Mouse (Mus musculus) ES-Bruce4 (cell line): Measurements from ENCODE around the gene Tnks2. TPM values are rescaled to one million over a fixed set of nuclear protein-coding genes. Genes with fewer than 3 reads are reported as not detected.

ENCODE experiments used
- H3K27ac ChIP-seq: 2 replicates; pipeline ENCODE4 v1.5.1; 2012; ENCODE audit warnings: low read length, inconsistent platforms; ENCODE audit not compliant: insufficient read depth
- H3K27me3 ChIP-seq: 2 replicates; pipeline ENCODE4 v1.6.1; 2012; ENCODE audit warnings: mild to moderate bottlenecking, low read length, inconsistent platforms; ENCODE audit not compliant: control insufficient read depth, poor library complexity, insufficient read depth, severe bottlenecking
- H3K36me3 ChIP-seq: 2 replicates; pipeline ENCODE4 v1.6.1; 2012; ENCODE audit warnings: inconsistent platforms, mild to moderate bottlenecking, low read length, moderate library complexity; ENCODE audit not compliant: control insufficient read depth, poor library complexity, insufficient read depth, severe bottlenecking
- H3K4me1 ChIP-seq: one replicate; pipeline ENCODE4 v1.8.1; 2011; ENCODE audit warnings: low read length; ENCODE audit not compliant: control insufficient read depth, insufficient read depth
- H3K4me3 ChIP-seq: 2 replicates; pipeline ENCODE4 v1.5.1; 2011; ENCODE audit warnings: low read depth, mild to moderate bottlenecking, low read length
- H3K9ac ChIP-seq: 2 replicates; pipeline ENCODE4 v1.6.1; 2012; ENCODE audit warnings: low read depth, mild to moderate bottlenecking, inconsistent platforms; ENCODE audit not compliant: poor library complexity, severe bottlenecking
- H3K9me3 ChIP-seq: replicated peaks from 2 replicates; pipeline ENCODE4 v1.6.1; 2012; ENCODE audit warnings: mild to moderate bottlenecking, low read length, inconsistent platforms; ENCODE audit not compliant: control insufficient read depth, poor library complexity, insufficient read depth, severe bottlenecking
- CTCF ChIP-seq: IDR thresholded peaks from one replicate; pipeline ENCODE4 v1.8.1; 2011; ENCODE audit warnings: low read depth, low read length
- EP300 ChIP-seq: IDR thresholded peaks from 2 replicates; pipeline ENCODE4 v1.6.1; 2011; ENCODE audit warnings: low read depth, low read length; ENCODE audit not compliant: insufficient read depth
- POLR2A ChIP-seq: IDR thresholded peaks from one replicate; pipeline ENCODE4 v1.8.1; 2011; ENCODE audit warnings: low read length; ENCODE audit not compliant: insufficient read depth
- polyA plus RNA-seq: library from polyadenylated mRNA; stranded (reverse); fragments of >200 nt; gene quantifications from 2 replicates; pipeline ENCODE4 v1.2.4, GENCODE M21; 2011; ENCODE audit warnings: low read depth; ENCODE audit not compliant: missing spikeins, insufficient read depth, insufficient read length

The Tnks2 gene
- polyA plus RNA-seq, 1 experiment, result 415 TPM

DNA sequence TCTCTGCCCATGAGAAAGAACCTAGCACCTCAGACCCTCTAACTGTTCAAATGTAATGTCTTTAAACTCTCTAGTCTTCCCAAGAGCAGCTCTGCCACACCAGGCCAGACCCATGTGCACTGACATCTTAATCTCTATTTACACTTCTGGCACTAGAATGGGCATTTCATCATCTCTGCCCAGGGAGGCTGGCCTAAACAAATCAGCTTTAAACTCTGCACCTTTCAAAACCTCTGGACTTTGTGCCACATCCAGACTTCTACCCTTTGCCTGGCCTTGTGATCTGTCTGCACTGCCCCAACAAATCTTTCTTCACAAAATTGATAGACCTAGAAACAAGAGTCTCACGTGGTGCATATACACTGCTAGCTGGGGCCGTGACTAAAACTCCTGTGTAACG is 38.8 kb upstream of the Tnks2 start:
- Histone ChIP-seq H3K4me1 (no peaks in the 10 kb centered on the region), H3K27ac (no peak overlapping the region), H3K9me3 (no peaks in the 10 kb centered on the region), H3K4me3 (no peak overlapping the region), H3K36me3 (no peaks in the 10 kb centered on the region), H3K27me3 (no peaks in the 10 kb centered on the region; the same call in 1 of the 2 replicates), H3K9ac (no peak overlapping the region)
- TF ChIP-seq POLR2A, result no peak
- no peak for TF ChIP-seq CTCF
- no peak for TF ChIP-seq EP300

DNA sequence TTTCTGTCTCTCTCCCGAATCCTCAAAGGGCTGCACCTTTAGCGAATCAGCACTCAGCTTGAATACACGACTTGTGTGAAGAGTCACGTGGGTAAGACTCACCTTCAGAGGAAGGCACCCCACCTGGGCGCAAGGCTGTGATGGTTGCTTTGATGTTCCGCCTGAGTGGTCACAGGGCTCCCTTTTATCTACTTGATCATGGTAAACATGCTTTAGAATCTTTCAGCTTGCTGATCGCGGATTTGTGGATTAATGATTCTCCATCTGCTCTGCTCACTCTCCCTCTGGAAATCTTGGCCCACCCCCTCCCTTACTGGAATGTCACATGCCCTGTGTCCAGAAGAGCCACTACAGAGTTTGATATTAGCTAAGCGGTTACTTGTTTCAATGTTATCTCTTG is 37.1 kb upstream of the Tnks2 start:
- no peak overlapping the region for H3K4me3 ChIP-seq
- H3K27me3 ChIP-seq, result no peaks in the 10 kb centered on the region; the same call in 1 of the 2 replicates
- no peaks in the 10 kb centered on the region for H3K4me1 ChIP-seq
- H3K9ac ChIP-seq, result no peak overlapping the region
- H3K9me3 ChIP-seq, result no peaks in the 10 kb centered on the region
- no peaks in the 10 kb centered on the region for H3K36me3 ChIP-seq
- no peak overlapping the region for H3K27ac ChIP-seq
- TF ChIP-seq EP300, result no peak
- TF ChIP-seq POLR2A, result no peak
- no peak for TF ChIP-seq CTCF

DNA sequence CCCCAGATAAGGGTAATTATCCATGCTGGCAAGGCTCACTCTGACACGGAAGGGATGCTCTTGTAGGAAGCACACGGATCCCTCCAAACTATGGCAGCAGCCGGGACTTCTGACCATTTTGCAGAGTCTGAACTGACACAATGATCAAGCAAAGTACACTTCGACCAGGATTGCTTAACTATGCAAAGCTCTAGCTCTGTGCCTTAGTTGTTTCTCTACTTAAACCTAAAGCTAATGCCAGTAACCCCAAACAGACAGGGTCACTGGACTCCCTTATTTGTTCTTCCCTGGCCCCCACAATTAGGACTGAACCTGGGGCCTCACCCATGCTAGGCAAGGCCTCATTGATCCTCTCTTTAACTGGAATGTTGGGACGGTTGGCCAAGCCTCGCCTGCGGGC is 33.7 kb upstream of the Tnks2 start:
- peaks cover 5% of the 10 kb centered on the region; the same call in 1 of the 2 replicates for H3K9me3 ChIP-seq

DNA sequence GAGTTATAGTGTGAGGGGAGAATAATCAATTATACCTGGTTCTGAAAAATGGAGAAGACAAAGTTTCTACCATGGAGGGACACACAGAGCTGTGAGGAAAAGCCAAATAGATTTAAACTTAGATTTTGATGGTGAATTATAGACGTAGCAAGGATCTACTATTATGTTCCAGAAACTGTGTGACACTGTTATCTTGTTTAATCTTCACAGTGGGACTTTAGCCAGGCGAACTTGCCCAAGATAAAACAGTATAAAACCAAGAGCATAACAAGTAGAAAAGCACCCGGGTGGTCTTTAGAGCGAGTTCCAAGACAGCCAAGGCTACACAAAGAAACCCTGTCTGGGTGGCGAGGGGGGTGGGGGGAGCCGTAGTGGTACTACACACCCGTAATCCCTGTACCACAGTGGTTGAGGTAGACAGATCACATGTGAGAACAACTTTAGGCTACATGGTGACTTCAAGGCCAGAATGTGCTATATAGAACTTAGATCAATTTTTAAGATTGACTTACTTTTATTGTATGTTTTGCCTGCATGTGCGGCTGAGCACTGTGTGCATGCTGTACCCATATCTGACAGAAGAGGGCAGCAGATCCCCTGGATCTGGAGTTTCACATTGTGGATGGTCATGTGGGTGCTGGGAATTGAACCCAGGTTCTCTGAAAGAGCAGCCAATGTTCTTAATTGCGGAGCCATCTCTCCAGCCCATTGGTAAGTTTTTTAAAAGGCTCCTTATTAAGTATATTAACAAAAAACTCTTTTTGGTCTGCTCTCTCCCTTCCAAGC is 32.0 kb upstream of the Tnks2 start:
- TF ChIP-seq CTCF (peak; percentile 68), POLR2A (no peak)
- H3K4me1 ChIP-seq, result no peaks in the 10 kb centered on the region
- H3K27me3 ChIP-seq, result no peaks in the 10 kb centered on the region
- peaks cover 5% of the 10 kb centered on the region; the same call in 1 of the 2 replicates for H3K9me3 ChIP-seq
- no peaks in the 10 kb centered on the region for H3K36me3 ChIP-seq
- no peak overlapping the region for H3K9ac ChIP-seq
- H3K27ac ChIP-seq, result no peak overlapping the region
- no peak overlapping the region for H3K4me3 ChIP-seq

More for the DNA sequence above, 33.7 kb upstream of the Tnks2 start:
- H3K27me3 ChIP-seq, result no peaks in the 10 kb centered on the region; the same call in 1 of the 2 replicates
- no peak overlapping the region for H3K9ac ChIP-seq
- H3K4me3 ChIP-seq, result no peak overlapping the region
- TF ChIP-seq CTCF (no peak), POLR2A (no peak), EP300 (no peak)
- H3K27ac ChIP-seq, result no peak overlapping the region
- no peaks in the 10 kb centered on the region for H3K4me1 ChIP-seq
- H3K36me3 ChIP-seq, result no peaks in the 10 kb centered on the region

DNA sequence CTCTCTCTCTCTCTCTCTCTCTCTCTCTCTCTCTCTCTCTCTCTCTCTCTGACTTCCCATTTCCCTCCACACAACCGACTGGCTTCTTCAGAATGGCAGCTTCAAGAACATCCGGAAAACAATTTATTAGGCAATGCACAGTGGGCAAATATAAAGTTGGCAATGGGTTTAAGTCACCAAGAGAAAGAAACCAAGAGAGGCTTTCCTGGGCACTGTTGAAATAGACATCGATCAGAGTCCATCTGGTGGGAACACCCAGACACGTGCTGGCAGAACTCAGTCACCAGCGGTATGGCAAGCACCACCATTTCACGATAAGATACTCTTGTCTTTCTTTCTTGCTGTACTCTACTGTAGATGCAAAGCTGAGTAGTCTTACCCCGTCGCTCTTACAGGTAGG is 30.6 kb upstream of the Tnks2 start:
- Histone ChIP-seq H3K4me1 (no peaks in the 10 kb centered on the region), H3K36me3 (no peaks in the 10 kb centered on the region), H3K9ac (no peak overlapping the region), H3K4me3 (no peak overlapping the region), H3K9me3 (peaks cover 5% of the 10 kb centered on the region; the same call in 1 of the 2 replicates), H3K27me3 (no peaks in the 10 kb centered on the region), H3K27ac (no peak overlapping the region)
- TF ChIP-seq EP300 (no peak), CTCF (no peak)

DNA sequence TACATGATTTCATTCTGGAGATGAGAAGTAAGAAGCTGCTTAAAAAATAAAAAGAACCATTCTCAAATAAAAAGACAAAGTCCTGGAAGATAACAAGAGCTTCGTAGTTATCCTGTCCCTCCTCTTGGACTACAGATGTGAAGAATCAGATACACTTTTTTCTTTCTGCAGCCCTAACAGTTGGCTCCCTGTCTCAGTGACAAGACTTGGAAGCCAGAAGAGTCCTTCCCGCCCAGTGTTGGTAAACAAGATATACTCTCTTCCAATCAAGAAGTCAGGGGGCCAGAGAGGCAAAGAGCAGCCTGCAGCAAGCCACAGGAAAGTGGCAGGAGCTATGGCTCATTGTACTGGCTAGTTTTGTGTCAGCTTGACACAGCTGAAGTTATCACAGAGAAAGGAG is 27.2 kb upstream of the Tnks2 start:
- Histone ChIP-seq H3K27ac (no peak overlapping the region), H3K9me3 (peaks cover 5% of the 10 kb centered on the region; the same call in 1 of the 2 replicates), H3K36me3 (no peaks in the 10 kb centered on the region), H3K4me1 (no peaks in the 10 kb centered on the region), H3K27me3 (no peaks in the 10 kb centered on the region), H3K4me3 (no peak overlapping the region), H3K9ac (no peak overlapping the region)
- TF ChIP-seq POLR2A (no peak), EP300 (no peak), CTCF (no peak)
